Mouse (Mus musculus) stomach, postnatal 0 days (tissue): ENCODE data around the gene Kif2c. TPM values are rescaled to one million over a fixed set of nuclear protein-coding genes. Genes with fewer than 3 reads are reported as not detected.
A peak's percentile ranks its signal among the peaks of the same experiment; 100 is the strongest.

ENCODE experiments used
- ATAC-seq: fragments of 200-750 bp; cut with Nextera tagmentation; 2 replicates; pipeline ENCODE4 v1.8.0; 2017; ENCODE audit not compliant: low FRiP score, low TSS enrichment
- DNase-seq: peaks from one replicate; pipeline ENCODE4 v3.0.0-alpha.2; 2016; ENCODE audit warnings: low spot score
- H3K27ac ChIP-seq: fragments of 300-500 bp; sonication (generic); replicated peaks from 2 replicates; pipeline ENCODE4 v1.5.1; 2014; ENCODE audit warnings: mild to moderate bottlenecking, control low read depth
- H3K27me3 ChIP-seq: fragments of 300-500 bp; sonication (generic); 2 replicates; pipeline ENCODE4 v1.6.1; 2014; ENCODE audit warnings: low read length; ENCODE audit not compliant: control insufficient read depth, insufficient read depth
- H3K36me3 ChIP-seq: fragments of 300-500 bp; sonication (generic); 2 replicates; pipeline ENCODE4 v1.6.1; 2014; ENCODE audit warnings: low read length, mixed read lengths; ENCODE audit not compliant: control insufficient read depth, insufficient read depth
- H3K4me1 ChIP-seq: fragments of 300-500 bp; sonication (generic); replicated peaks from 2 replicates; pipeline ENCODE4 v1.6.1; 2014; ENCODE audit warnings: antibody characterized with exemption; ENCODE audit not compliant: control insufficient read depth, insufficient read depth
- H3K4me2 ChIP-seq: fragments of 300-500 bp; sonication (generic); replicated peaks from 2 replicates; pipeline ENCODE4 v1.6.1; 2014; ENCODE audit warnings: low read depth, mild to moderate bottlenecking, control low read depth, moderate library complexity
- H3K4me3 ChIP-seq: fragments of 300-500 bp; sonication (generic); 2 replicates; pipeline ENCODE4 v1.5.1; 2014; ENCODE audit warnings: low read depth, low read length, control low read depth
- H3K9ac ChIP-seq: fragments of 300-500 bp; sonication (generic); 2 replicates; pipeline ENCODE4 v1.6.1; 2014; ENCODE audit warnings: mild to moderate bottlenecking, low read length, control low read depth, mixed read lengths
- H3K9me3 ChIP-seq: fragments of 300-500 bp; sonication (generic); 2 replicates; pipeline ENCODE4 v1.6.1; 2016; ENCODE audit warnings: low read length; ENCODE audit not compliant: control insufficient read depth
- CTCF ChIP-seq: IDR thresholded peaks from 2 replicates; pipeline ENCODE4 v1.5.1; 2016; ENCODE audit warnings: antibody characterized with exemption, low read depth, mild to moderate bottlenecking, moderate library complexity
- EP300 ChIP-seq: optimal IDR thresholded peaks from 2 replicates; pipeline ENCODE3; 2016; ENCODE audit warnings: antibody characterized with exemption
- WGBS: fragments of 180-500 bp; shearing (Covaris S2); extraction: QIAGEN DNeasy Blood & Tissue Kit; methylation state at CpG from one replicate; pipeline ENCODE4 v1.1.7; 2014; 5-methylcytosine and 5-hydroxymethylcytosine counted together
- polyA plus RNA-seq: library from polyadenylated mRNA; unstranded; fragments of >200 nt; fragmentation: Nextera tagmentation; extraction: Ambion mirVana; gene quantifications from 2 replicates; pipeline ENCODE4 v1.2.1, GENCODE M21; 2015

Kif2c gene
- polyA plus RNA-seq, 1 experiment from 2014 or later: 11.5 TPM

- Histone ChIP-seq H3K9ac (no peak overlapping the region), H3K36me3 (no peaks in the 10 kb centered on the region; the same call in 1 of the 2 replicates), H3K4me1 (no peaks in the 10 kb centered on the region), H3K27ac (no peak overlapping the region), H3K27me3 (no peaks in the 10 kb centered on the region), H3K4me2 (no peak overlapping the region), H3K9me3 (no peaks in the 10 kb centered on the region), H3K4me3 (no peak overlapping the region)
- no peak for ATAC-seq
- WGBS: 75% methylated on average over 4 of the region's 4 CpGs
- DNase-seq: no peak
- TF ChIP-seq EP300: no peak
- TF ChIP-seq CTCF: no peak
Observed at GRCm38 (mm10) chr4:117161183-117161582, 21.3 kb downstream of the Kif2c start.

- ATAC-seq (no peak), DNase-seq (no peak)
- no peaks in the 10 kb centered on the region for H3K27me3 ChIP-seq
- WGBS: 69% methylated on average over 10 of the region's 10 CpGs
- H3K4me1 ChIP-seq: no peaks in the 10 kb centered on the region
- no peak overlapping the region for H3K9ac ChIP-seq
- H3K4me2 ChIP-seq: no peak overlapping the region
- no peak for TF ChIP-seq EP300
- TF ChIP-seq CTCF: no peak
- no peaks in the 10 kb centered on the region for H3K9me3 ChIP-seq
- no peaks in the 10 kb centered on the region; the same call in 1 of the 2 replicates for H3K36me3 ChIP-seq
- no peak overlapping the region for H3K4me3 ChIP-seq
- no peak overlapping the region for H3K27ac ChIP-seq
Observed at GRCm38 (mm10) chr4:117159666-117160065, 22.8 kb downstream of the Kif2c start.

GRCm38 (mm10) chr4:117156372-117156771 lies 26.1 kb downstream of the Kif2c start:
- no peak overlapping the region; the same call in 1 of the 2 replicates for H3K27ac ChIP-seq

GRCm38 (mm10) chr4:117155792-117156355 lies 26.6 kb downstream of the Kif2c start, which contains the start of gene Rps8:
Rps8 (minus strand) TSS chr4:117156243.
- H3K27ac ChIP-seq: peak within 1 kb of the TSS; percentile 88
- peaks cover 2% of the 10 kb centered on the region; the same call in 1 of the 2 replicates for H3K4me1 ChIP-seq
- peaks cover 18% of the 10 kb centered on the region for H3K36me3 ChIP-seq
- peak within 1 kb of the TSS; percentile 98 for H3K9ac ChIP-seq
- H3K9me3 ChIP-seq: no peaks in the 10 kb centered on the region
- peak within 1 kb of the TSS; percentile 95 for H3K4me3 ChIP-seq
- no peak for TF ChIP-seq CTCF
- no peak for TF ChIP-seq EP300
- under 1% methylated on average over 50 of the region's 52 CpGs for WGBS
- DNase-seq (peak; percentile 88), ATAC-seq (peak; percentile 88)
- H3K27me3 ChIP-seq: no peaks in the 10 kb centered on the region
- peak within 1 kb of the TSS; percentile 80 for H3K4me2 ChIP-seq

More at GRCm38 (mm10) chr4:117156372-117156771, 26.1 kb downstream of the Kif2c start:
- peak overlapping the region; percentile 98; the same call in 1 of the 2 replicates for H3K9ac ChIP-seq
- TF ChIP-seq EP300 (no peak), CTCF (no peak)
- H3K4me1 ChIP-seq: peaks cover 2% of the 10 kb centered on the region; the same call in 1 of the 2 replicates
- DNase-seq (no peak), ATAC-seq (no peak)
- H3K9me3 ChIP-seq: no peaks in the 10 kb centered on the region
- H3K4me3 ChIP-seq: peak overlapping the region; percentile 95
- H3K36me3 ChIP-seq: peaks cover 15% of the 10 kb centered on the region
- 28% methylated on average over 6 of the region's 6 CpGs for WGBS
- no peaks in the 10 kb centered on the region for H3K27me3 ChIP-seq
- H3K4me2 ChIP-seq: peak overlapping the region; percentile 80

- WGBS: 2% methylated on average over 44 of the region's 44 CpGs
Observed at GRCm38 (mm10) chr4:117155020-117155791, 27.2 kb downstream of the Kif2c start.

GRCm38 (mm10) chr4:117152714-117153113 lies 29.7 kb downstream of the Kif2c start:
- H3K4me2 ChIP-seq: no peak overlapping the region

More at GRCm38 (mm10) chr4:117155020-117155791, 27.2 kb downstream of the Kif2c start:
- TF ChIP-seq CTCF (no peak), EP300 (no peak)
- H3K9me3 ChIP-seq: no peaks in the 10 kb centered on the region
- H3K27ac ChIP-seq: peak overlapping the region; percentile 88
- H3K4me2 ChIP-seq: peak overlapping the region; percentile 80
- H3K27me3 ChIP-seq: no peaks in the 10 kb centered on the region
- H3K36me3 ChIP-seq: peaks cover 22% of the 10 kb centered on the region
- H3K4me1 ChIP-seq: peaks cover 2% of the 10 kb centered on the region; the same call in 1 of the 2 replicates
- ATAC-seq (peak; percentile 12; the same call in 1 of the 2 replicates), DNase-seq (no peak)
- H3K9ac ChIP-seq: peak overlapping the region; percentile 98
- H3K4me3 ChIP-seq: peak overlapping the region; percentile 95

More at GRCm38 (mm10) chr4:117152714-117153113, 29.7 kb downstream of the Kif2c start:
- H3K27me3 ChIP-seq: no peaks in the 10 kb centered on the region
- DNase-seq (peak; percentile 61), ATAC-seq (no peak)
- no peak for TF ChIP-seq EP300
- no peak for TF ChIP-seq CTCF
- H3K36me3 ChIP-seq: peaks cover 23% of the 10 kb centered on the region
- H3K9me3 ChIP-seq: no peaks in the 10 kb centered on the region
- H3K27ac ChIP-seq: no peak overlapping the region
- no peak overlapping the region for H3K4me3 ChIP-seq
- 47% methylated on average over 5 of the region's 5 CpGs for WGBS
- peaks cover 2% of the 10 kb centered on the region; the same call in 1 of the 2 replicates for H3K4me1 ChIP-seq
- no peak overlapping the region for H3K9ac ChIP-seq
